Mouse (Mus musculus) CH12.LX (cell line): ENCODE data around the gene Sipa1l2.

Experiments used
- CTCF ChIP-seq, 2 experiments: IDR thresholded peaks in 1 of 2; conservative IDR thresholded peaks in 1 of 2; 2 replicates each; pipeline ENCODE4 v1.5.1; 2011 to 2012; ENCODE audit warnings: low read depth in 2 of 2, low read length in 2 of 2, improper control_type of control experiment in 1 of 2, inconsistent platforms in 1 of 2, mild to moderate bottlenecking in 1 of 2, moderate library complexity in 1 of 2
- ELF1 ChIP-seq: IDR thresholded peaks from 2 replicates; pipeline ENCODE4 v1.6.1; 2014; ENCODE audit warnings: low read depth, mild to moderate bottlenecking, inconsistent platforms, low read length, improper control_type of control experiment
- HCFC1 ChIP-seq: IDR thresholded peaks from 2 replicates; pipeline ENCODE4 v1.6.1; 2012; ENCODE audit warnings: low read depth, mild to moderate bottlenecking, inconsistent platforms, low read length, improper control_type of control experiment
- IRF4 ChIP-seq: IDR thresholded peaks from 2 replicates; pipeline ENCODE4 v1.6.1; 2014; ENCODE audit warnings: low read depth, mild to moderate bottlenecking, inconsistent platforms, low read length, improper control_type of control experiment
- MAFK ChIP-seq: IDR thresholded peaks from 2 replicates; pipeline ENCODE4 v1.6.1; 2011; ENCODE audit warnings: low read length, improper control_type of control experiment; ENCODE audit not compliant: insufficient replicate concordance
- MYC ChIP-seq: IDR thresholded peaks from 2 replicates; pipeline ENCODE4 v1.6.1; 2011; ENCODE audit warnings: low read depth, mild to moderate bottlenecking, improper control_type of control experiment, low read length
- ZKSCAN1 ChIP-seq: IDR thresholded peaks from 2 replicates; pipeline ENCODE4 v1.6.1; 2012; ENCODE audit warnings: low read depth, inconsistent platforms, low read length, improper control_type of control experiment, borderline replicate concordance
- ZMIZ1 ChIP-seq: IDR thresholded peaks from 2 replicates; pipeline ENCODE4 v1.6.1; 2012; ENCODE audit warnings: low read depth, mild to moderate bottlenecking, inconsistent platforms, low read length, improper control_type of control experiment
- ZNF384 ChIP-seq: IDR thresholded peaks from 2 replicates; pipeline ENCODE4 v1.6.1; 2012; ENCODE audit warnings: low read depth, low read length, improper control_type of control experiment, inconsistent platforms

GRCm38 (mm10) chr8:125502828-125503227, 66.8 kb downstream of the Sipa1l2 start:
- TF ChIP-seq ZKSCAN1 (no peak), ZMIZ1 (no peak), IRF4 (no peak), CTCF (conservative IDR thresholded peaks at IDR 0.05 in 1 of 2, IDR thresholded peaks at IDR 0.05 in 1 of 2; ENCODE audit: low read depth in 2 of 2, low read length in 2 of 2) (no peak), ELF1 (no peak), MAFK (no peak), HCFC1 (no peak), ZNF384 (no peak), MYC (no peak)
